Mouse (Mus musculus): ENCODE results near the gene Hoxd13. TPM values are rescaled to one million over a fixed set of nuclear protein-coding genes. Genes with fewer than 3 reads are reported as not detected.

Gene Hoxd13
- polyA plus RNA-seq, 1 experiment from 2014 or later = 0.05 TPM

GRCm38 (mm10) chr2:74695383-74695782 lies 27.3 kb downstream of the Hoxd13 start:
- peak; percentile 20 for DNase-seq (ENCODE audit: low spot score)
- 12% methylated on average over 1 of the region's 1 CpGs for WGBS

DNA sequence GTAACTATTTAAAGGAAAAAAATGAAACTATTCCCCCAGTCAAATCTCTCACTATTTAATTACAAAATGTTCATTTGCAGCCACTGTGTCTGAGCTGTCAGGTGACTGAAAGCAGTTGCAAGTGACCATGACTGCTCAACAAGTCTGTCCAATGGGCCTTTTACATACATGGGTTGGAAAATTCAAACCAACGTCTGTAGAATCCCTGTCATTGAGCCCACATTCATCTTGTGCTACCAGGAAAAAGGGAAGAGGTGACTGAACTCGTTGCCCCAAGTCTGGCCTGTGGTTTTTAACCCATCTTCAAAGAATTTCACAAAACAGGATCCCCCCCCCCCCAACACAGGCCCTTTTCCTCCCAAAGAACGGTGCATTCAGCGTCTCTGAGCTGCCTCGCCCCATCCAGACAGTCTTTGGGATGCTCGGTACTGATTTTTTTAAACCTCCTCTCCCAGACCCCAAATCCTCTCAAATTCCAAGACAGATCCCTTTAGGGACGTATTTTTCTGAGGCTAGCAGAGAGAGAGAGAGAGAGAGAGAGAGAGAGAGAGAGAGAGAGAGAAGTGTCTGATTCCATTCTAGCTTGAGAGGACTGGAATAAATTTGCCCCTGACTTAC lies 27.8 kb downstream of the Hoxd13 start:
- H3K27ac ChIP-seq (replicated peaks) = no peak overlapping the region
- no peaks in the 10 kb centered on the region for H3K9me3 ChIP-seq (replicated peaks)
- DNase-seq (ENCODE audit: low spot score) = peak; percentile 22
- peaks cover 21% of the 10 kb centered on the region for H3K4me1 ChIP-seq
- no peaks in the 10 kb centered on the region for H3K36me3 ChIP-seq
- no peak overlapping the region for H3K4me3 ChIP-seq
- H3K27me3 ChIP-seq (ENCODE audit: low read depth, poor library complexity, severe bottlenecking) = peaks cover 100% of the 10 kb centered on the region
- WGBS = 3% methylated on average over 7 of the region's 7 CpGs

More at GRCm38 (mm10) chr2:74695383-74695782, 27.3 kb downstream of the Hoxd13 start:
- Histone ChIP-seq H3K4me3 (no peak overlapping the region), H3K27me3 (ENCODE audit: low read depth, poor library complexity, severe bottlenecking) (peaks cover 100% of the 10 kb centered on the region), H3K9me3 (replicated peaks) (no peaks in the 10 kb centered on the region), H3K27ac (replicated peaks) (no peak overlapping the region), H3K4me1 (peaks cover 21% of the 10 kb centered on the region), H3K36me3 (no peaks in the 10 kb centered on the region)

DNA sequence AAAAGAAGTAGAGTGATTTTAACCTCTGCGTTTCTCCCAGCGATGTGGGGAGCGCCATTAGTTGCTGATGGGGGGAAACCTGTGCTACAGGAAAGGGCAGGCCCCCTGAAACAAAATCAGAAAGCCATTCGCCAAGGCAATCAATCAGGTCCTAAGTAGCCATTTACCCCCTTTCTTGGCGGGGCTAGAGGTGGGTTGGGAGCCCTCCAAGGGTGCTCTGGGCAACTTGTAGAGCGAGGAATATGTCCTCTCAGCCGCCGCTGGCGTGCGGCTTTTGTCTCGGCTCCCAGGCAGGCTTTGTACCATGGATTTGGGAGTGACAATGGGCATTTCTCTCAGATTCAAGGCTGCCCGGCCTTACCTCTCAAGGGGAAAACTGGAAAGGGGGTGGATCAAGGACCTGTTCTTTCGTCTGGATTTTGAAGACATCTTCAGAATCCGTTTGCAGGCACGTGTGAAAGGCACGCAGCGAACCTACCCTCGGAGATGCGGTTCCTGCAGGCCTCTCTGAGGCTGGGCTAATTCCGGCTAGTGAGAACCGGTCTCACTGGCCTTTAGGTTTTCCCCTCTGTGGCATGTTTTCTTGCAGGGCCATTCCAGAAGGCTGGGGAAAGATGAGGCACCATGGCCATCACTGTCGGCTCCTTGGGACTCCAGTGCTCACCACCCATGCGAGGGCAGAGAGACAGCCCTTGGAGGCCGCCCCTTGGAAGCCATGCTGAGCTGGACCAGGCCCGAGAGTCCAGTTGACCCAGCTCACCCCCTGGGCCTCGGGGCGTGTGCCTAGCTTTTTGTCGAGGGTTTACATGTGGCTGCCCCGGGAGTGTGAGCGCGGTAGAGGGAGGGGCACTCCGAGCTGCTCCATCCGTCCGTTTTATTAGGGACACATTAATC lies 28.6 kb downstream of the Hoxd13 start:
- Histone ChIP-seq H3K27me3 (ENCODE audit: low read depth, poor library complexity, severe bottlenecking) (peaks cover 100% of the 10 kb centered on the region), H3K4me3 (no peak overlapping the region), H3K36me3 (no peaks in the 10 kb centered on the region), H3K27ac (replicated peaks) (no peak overlapping the region), H3K4me1 (peaks cover 13% of the 10 kb centered on the region), H3K9me3 (replicated peaks) (no peaks in the 10 kb centered on the region)
- WGBS = under 1% methylated on average over 34 of the region's 34 CpGs
- peak; percentile 28 for DNase-seq (ENCODE audit: low spot score)

- DNase-seq (ENCODE audit: low spot score) = peak; percentile 77
- no peak within 1 kb of the TSS for H3K27ac ChIP-seq (replicated peaks)
- no peaks in the 10 kb centered on the region for H3K36me3 ChIP-seq
- H3K9me3 ChIP-seq (replicated peaks) = no peaks in the 10 kb centered on the region
- H3K4me3 ChIP-seq = peak within 1 kb of the TSS; percentile 44
- H3K4me1 ChIP-seq = peaks cover 13% of the 10 kb centered on the region
- WGBS = under 1% methylated on average over 43 of the region's 43 CpGs
- peaks cover 100% of the 10 kb centered on the region for H3K27me3 ChIP-seq (ENCODE audit: low read depth, poor library complexity, severe bottlenecking)
Observed at GRCm38 (mm10) chr2:74697567-74698121, 29.5 kb downstream of the Hoxd13 start, which contains the start of gene Hoxd9. Hoxd9 (plus strand) TSS chr2:74697727.

DNA sequence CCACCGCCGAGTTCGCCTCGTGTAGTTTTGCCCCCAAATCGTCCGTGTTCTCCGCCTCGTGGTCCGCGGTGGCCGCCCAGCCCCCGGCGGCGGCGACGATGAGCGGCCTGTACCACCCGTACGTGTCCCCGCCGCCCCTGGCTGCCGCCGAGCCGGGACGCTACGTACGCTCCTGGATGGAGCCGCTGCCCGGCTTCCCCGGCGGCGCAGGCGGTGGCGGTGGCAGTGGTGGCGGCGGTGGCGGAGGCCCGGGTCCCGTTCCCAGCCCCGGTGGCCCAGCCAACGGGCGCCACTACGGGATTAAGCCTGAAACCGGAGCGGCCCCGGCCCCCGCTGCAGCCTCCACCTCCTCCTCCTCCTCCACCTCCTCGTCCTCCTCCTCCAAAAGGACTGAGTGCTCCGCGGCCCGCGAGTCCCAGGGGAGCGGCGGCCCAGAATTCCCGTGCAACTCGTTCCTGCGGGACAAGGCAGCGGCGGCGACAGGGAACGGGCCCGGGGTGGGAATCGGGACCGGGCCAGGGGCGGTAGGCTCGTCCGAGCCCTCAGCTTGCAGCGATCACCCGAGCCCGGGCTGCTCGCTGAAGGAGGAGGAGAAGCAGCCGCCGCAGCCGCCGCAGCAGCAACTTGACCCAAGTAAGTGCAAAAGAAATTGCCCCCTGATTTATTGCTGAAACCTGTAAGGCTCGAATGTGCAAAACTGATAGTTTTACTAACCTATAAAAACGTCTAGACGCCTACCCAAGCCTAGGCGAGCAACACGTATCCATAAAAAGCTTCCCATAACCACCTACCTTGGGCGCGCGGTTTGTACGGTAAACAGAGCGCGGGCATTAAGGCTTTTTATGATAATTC lies 30.3 kb downstream of the Hoxd13 start:
- WGBS = under 1% methylated on average over 86 of the region's 86 CpGs

GRCm38 (mm10) chr2:74699053-74699430 lies 30.9 kb downstream of the Hoxd13 start:
- Histone ChIP-seq H3K4me3 (no peak overlapping the region), H3K36me3 (no peaks in the 10 kb centered on the region), H3K9me3 (replicated peaks) (no peaks in the 10 kb centered on the region), H3K4me1 (peaks cover 13% of the 10 kb centered on the region), H3K27me3 (ENCODE audit: low read depth, poor library complexity, severe bottlenecking) (peaks cover 100% of the 10 kb centered on the region), H3K27ac (replicated peaks) (no peak overlapping the region)
- WGBS = 2% methylated on average over 17 of the region's 17 CpGs
- DNase-seq (ENCODE audit: low spot score) = no peak

More for the DNA sequence above, 30.3 kb downstream of the Hoxd13 start:
- Histone ChIP-seq H3K27me3 (ENCODE audit: low read depth, poor library complexity, severe bottlenecking) (peaks cover 100% of the 10 kb centered on the region), H3K36me3 (no peaks in the 10 kb centered on the region), H3K4me3 (peak overlapping the region; percentile 44), H3K4me1 (peaks cover 13% of the 10 kb centered on the region), H3K9me3 (replicated peaks) (no peaks in the 10 kb centered on the region), H3K27ac (replicated peaks) (no peak overlapping the region)
- DNase-seq (ENCODE audit: low spot score) = peak; percentile 71

GRCm38 (mm10) chr2:74699664-74700545 lies 31.8 kb downstream of the Hoxd13 start:
- Histone ChIP-seq H3K27me3 (ENCODE audit: low read depth, poor library complexity, severe bottlenecking) (peaks cover 100% of the 10 kb centered on the region), H3K4me3 (no peak overlapping the region), H3K9me3 (replicated peaks) (no peaks in the 10 kb centered on the region), H3K27ac (replicated peaks) (no peak overlapping the region), H3K36me3 (no peaks in the 10 kb centered on the region), H3K4me1 (peaks cover 18% of the 10 kb centered on the region)
- DNase-seq (ENCODE audit: low spot score) = no peak
- 2% methylated on average over 23 of the region's 23 CpGs for WGBS

DNA sequence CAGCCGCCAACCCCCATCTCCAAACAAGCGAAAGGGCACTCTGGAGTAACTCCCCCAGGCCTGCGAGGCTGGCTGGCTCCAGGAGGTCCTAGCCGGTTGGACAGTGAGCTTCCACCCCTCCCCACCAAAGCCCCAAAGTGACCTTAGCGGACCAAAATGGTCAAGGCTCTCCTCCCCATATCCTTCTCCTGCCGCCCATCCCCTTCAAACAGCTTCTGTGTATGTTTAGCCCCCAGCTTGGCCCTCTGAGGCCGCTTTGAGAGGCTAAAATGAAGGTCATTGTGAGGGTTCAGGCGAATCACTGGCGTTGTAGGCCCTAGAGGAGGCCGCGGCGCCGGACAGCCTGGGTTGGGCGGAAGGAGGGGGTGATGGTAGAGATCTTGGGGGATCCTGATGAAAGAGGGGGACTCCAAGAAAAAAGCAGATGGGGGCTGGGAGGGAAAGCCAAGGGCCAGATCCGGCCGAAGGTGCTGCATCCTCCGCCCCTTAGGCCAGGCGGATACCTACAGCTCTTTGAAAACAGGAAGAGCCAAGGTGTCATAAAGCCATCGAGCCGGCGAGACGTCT lies 32.5 kb downstream of the Hoxd13 start:
- no peak for DNase-seq (ENCODE audit: low spot score)
- H3K4me1 ChIP-seq = peaks cover 25% of the 10 kb centered on the region
- H3K36me3 ChIP-seq = no peaks in the 10 kb centered on the region
- no peak overlapping the region for H3K4me3 ChIP-seq
- no peak overlapping the region for H3K27ac ChIP-seq (replicated peaks)
- no peaks in the 10 kb centered on the region for H3K9me3 ChIP-seq (replicated peaks)
- 2% methylated on average over 22 of the region's 22 CpGs for WGBS
- peaks cover 100% of the 10 kb centered on the region for H3K27me3 ChIP-seq (ENCODE audit: low read depth, poor library complexity, severe bottlenecking)

GRCm38 (mm10) chr2:74701949-74702819 lies 34.1 kb downstream of the Hoxd13 start:
- Histone ChIP-seq H3K4me1 (peaks cover 27% of the 10 kb centered on the region), H3K9me3 (replicated peaks) (no peaks in the 10 kb centered on the region), H3K4me3 (no peak overlapping the region), H3K27ac (replicated peaks) (no peak overlapping the region), H3K36me3 (no peaks in the 10 kb centered on the region), H3K27me3 (ENCODE audit: low read depth, poor library complexity, severe bottlenecking) (peaks cover 100% of the 10 kb centered on the region)
- peak; percentile 79 for DNase-seq (ENCODE audit: low spot score)
- WGBS = 11% methylated on average over 17 of the region's 17 CpGs

DNA sequence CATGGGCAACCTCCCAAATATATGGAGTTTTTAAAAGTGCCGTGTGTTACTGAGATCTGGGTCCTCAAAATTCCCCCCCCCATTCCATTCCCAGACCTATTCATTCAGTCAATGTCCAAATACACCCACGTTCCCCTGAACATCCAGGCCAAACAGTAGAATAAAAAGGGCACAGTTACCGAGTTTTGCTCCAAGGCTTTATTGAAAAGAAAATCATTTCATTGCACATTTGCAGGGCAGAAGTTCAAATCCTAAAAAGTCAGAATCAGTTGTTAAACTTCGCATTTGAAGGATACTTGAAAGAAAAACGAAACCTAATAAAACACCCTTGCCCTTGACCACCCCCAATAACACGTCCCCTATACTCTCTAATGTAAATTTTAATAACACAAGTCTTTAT lies 34.7 kb downstream of the Hoxd13 start:
- Histone ChIP-seq H3K36me3 (no peaks in the 10 kb centered on the region), H3K4me3 (no peak overlapping the region), H3K9me3 (replicated peaks) (no peaks in the 10 kb centered on the region), H3K4me1 (peaks cover 23% of the 10 kb centered on the region), H3K27ac (replicated peaks) (no peak overlapping the region), H3K27me3 (ENCODE audit: low read depth, poor library complexity, severe bottlenecking) (peaks cover 100% of the 10 kb centered on the region)
- DNase-seq (ENCODE audit: low spot score) = no peak
- WGBS = 14% methylated on average over 6 of the region's 6 CpGs
